Mouse (Mus musculus) kidney, adult 2 months (tissue): ENCODE results near the gene Lrrc4c.

Source experiments
- CTCF ChIP-seq: fragments of 200-500 bp; conservative IDR thresholded peaks from 2 replicates; pipeline ENCODE4 v1.5.1; 2011; ENCODE audit warnings: low read depth, mild to moderate bottlenecking, control low read depth, low read length, moderate library complexity, mixed read lengths; ENCODE audit not compliant: insufficient read depth, insufficient read length
- POLR2A ChIP-seq: fragments of 200-500 bp; IDR thresholded peaks from one replicate; pipeline ENCODE4 v1.6.1; 2011; ENCODE audit warnings: low read depth, low read length, control low read depth

DNA sequence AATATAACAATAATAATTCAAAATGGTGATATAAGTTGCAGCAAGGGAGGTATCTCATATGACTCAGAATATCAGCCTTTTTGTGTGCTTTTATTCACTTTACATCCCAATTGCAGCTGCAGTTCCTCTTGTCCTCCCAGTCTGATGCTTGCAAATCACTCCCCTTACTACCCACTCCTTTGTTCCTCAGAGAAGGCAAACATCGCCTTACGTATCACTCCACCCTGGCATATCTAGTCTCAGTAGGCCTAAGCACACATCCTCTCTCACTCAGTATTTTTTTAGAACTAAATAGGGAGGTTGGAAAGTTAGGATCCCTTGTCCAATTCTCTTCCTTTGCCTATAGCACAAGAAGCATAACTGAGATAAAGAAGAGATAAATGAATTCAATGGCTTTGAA lies 1117.6 kb downstream of the Lrrc4c start:
- TF ChIP-seq CTCF (no peak), POLR2A (no peak)
